Mouse (Mus musculus) heart, adult 18-20 months (tissue): ENCODE data around the gene Popdc2. TPM values are rescaled to one million over a fixed set of nuclear protein-coding genes. Genes with fewer than 3 reads are reported as not detected.

ENCODE experiments used
- DNase-seq, 2 experiments: peaks; one replicate each; pipeline ENCODE4 v3.0.0; 2021 to 2022; ENCODE audit warnings: mixed read lengths in 1 of 2
- total RNA-seq, 2 experiments: library from RNA; stranded (reverse); gene quantifications; 2 replicates each; pipeline ENCODE4 v1.2.3; 2021

The Popdc2 gene
- total RNA-seq, 2 experiments from 2014 or later: 515 to 590 TPM

DNA sequence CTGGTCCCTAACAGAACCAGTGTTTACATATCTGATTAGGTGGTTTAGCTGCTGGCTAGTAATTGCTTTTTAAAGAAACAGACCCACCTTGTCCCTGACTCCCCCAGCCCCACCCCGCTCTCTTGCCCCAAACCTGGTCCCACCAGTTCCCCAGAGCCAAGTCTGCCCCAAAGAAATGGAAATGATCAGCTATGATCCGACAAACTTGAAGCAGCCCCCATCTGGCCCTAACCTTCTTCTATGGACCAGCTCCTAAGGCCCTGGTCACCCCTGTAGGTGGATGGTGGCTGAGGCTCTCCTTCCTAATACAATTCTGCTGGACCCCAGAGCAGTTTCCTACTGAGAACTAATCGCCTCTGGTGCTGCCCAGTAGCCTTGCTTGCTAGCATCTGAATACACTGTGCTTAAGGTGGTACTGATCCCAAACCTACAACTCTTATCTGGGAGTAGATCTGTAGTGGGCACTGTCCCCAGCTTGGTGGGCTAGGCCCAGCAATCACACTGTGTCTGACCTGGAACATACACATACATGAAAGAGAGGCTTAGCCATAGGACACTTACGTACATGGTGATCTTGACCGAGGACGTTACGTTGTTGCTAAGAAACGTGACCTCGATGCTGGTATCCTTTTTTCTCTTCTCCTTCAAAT lies 38.4 kb downstream of the Popdc2 start:
- no peak for DNase-seq

DNA sequence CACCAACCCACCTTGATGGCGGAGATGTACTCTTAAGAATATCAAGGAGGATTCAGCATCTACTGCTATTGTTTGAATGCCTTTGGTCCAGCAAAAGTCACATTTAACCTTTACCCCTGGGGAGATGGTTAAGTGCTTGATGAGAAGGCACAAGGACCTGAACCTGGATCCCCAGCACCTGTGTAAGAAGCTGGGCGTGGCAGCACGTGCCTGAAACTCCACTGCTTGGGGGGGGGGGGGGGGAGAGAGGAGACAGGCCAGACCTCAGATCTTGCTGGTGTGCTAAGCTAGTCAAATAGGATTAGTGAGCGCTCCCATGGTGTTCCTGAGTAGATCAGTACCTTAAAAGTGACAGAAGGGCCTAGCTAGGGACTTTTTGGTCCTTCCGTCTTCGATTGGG lies 39.5 kb downstream of the Popdc2 start:
- no peak for DNase-seq

DNA sequence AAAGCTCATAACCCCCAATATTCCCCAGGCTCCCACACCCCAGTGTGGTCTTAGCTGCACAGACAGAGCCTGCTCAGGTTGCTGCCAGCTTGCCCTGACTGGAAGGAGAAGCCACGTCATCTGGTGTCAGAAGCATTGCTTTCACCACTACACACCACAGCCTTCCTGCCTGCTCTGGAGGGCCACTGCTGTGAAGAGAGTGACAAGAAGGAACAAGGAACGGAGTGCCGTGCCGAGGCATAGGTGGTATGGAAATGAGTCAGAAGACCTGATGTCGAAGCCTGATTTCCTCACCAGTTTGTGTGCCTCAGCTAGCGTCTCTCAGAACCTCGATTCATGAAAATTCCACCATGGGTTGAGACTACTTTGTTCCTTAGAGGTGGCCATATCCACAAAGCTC lies 41.6 kb downstream of the Popdc2 start:
- DNase-seq: no peak

DNA sequence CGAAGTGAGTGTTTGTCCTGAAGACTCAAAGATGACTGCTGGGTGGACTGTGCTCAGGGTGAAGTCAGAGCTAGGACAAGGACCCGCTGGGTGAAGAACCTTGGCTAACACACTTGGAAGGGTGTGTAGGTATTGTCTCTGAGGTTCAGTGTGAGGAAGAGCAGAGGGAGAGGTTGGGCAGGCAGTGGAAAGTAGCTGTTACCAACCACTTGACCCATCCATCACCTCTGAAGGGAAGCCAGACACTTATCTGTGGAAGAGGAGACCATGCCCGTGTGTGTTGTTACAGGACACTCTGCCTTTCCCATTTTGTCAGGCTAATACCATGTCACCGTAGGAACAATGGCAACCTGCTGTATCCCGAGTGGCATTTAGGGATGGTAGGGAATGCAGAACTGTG lies 44.3 kb downstream of the Popdc2 start:
- DNase-seq: no peak

DNA sequence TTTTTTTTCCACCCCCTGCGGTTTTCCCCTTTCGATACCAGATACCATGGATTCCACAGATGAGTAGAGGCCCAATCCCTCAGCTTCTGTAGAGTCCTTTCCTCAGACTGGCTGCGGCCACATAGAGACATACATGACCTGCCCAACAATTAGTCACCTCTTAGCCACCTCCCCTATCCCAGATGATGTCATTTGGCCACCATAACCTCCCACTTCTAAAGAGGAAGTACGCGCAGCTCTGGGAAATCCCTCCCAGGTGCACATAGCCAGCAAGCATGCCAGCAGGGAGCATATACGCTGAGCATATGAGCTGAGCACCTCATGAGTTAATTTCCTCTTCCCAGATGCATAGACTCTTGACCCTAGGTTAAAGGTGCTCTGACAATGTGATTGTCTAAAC lies 44.7 kb downstream of the Popdc2 start:
- DNase-seq: no peak

DNA sequence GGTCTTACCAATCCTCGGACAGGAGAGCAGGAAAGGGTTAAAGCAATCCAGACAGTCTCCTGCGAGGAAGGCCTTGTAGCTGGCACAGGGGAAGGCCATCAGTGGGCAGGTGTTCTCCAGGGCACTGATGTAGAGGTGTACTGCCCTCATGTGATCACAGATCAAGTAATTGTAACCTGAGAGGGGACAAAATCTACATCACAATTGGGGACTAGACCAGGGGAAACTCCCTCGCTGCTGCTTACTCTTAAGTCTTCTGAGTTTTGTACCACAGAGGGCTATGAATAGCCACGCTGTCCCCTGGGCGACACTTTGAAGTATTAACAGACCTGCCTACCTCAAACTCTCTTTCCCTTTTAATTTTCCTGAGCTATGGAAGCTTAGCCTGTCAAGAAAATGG lies 45.6 kb downstream of the Popdc2 start:
- DNase-seq: no peak

DNA sequence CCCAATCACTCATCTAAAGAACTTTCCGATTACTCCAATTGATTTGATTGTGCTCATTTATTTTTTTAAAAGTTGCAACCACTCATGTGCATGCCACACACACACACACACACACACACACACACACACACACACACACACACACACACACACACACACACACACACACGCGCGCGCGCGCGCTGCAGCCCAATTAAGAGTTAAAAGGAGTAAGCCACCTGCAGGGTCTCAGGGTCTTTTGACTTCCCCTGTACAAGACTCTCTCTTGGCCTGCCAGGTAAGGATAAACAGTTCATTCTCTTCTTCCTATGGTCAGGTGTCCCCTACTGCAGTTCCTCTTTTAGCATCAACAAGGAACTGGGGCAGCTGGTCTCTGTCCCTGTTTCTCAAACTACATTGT lies 46.4 kb downstream of the Popdc2 start:
- no peak for DNase-seq

DNA sequence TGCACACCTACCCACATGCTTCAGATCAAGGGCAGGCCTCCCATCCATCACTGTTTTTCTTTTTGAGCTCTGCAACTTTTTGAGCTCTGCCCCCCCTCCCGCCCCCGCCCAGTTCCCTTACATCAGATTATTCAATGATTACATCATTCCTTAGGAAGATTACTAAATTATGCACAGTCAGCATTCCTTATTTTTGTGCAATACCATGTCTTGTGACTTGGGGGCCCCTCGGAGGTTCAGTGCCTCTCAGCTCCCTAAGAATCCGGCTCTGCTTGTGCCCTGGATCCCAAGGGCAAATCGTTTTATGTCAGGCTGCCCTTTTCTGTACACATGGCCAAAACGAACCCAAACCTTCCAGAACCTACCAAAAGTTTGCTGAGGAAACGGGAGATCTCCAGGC lies 52.9 kb downstream of the Popdc2 start:
- no peak for DNase-seq

DNA sequence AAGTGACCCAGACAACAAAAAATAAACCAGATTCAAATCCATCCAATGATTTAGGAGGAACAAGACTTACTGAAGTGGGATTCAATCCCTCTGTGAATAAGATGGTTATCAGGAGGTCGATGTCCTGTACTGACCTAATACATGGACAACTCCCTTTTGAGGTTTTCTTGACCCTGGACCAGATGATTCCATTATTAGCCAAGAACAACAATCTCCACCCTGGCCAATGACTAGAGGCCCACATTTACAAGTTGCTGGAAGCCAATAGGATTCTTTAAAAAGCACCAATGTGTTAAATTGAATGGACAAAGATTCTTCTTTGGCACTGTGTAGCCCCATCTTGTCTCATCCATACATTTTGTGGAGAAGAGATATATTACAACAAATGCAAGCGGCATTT lies 63.4 kb downstream of the Popdc2 start:
- DNase-seq: peak; percentile 25 to 59

DNA sequence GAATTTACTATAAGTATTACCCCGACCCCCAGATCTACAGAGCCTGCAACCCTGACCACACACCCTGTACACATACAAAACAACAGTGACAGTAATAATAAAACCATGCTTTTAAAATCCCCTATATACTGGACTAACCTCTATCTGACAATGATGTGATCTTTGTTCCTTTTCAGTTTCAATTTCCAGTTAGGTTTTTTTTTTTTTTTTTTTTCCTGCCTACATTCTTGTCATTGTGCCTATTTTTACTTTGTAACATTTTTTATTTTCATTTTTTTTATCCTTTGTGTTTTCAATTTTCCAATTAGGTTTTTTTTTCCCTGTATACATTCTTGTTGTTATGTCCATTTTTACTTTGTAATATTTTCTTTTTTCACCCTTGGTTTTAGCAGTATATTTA lies 63.8 kb downstream of the Popdc2 start:
- DNase-seq: no peak

Other genes starting within 250 kb of the Popdc2 start
- not detected for gene Nr1i2, start 67.4 kb upstream of the Popdc2 start, total RNA-seq
- under 1 TPM in 1 of 2 experiments, not detected in 1; 0.13 TPM for gene Maats1, start 20.1 kb upstream of the Popdc2 start, total RNA-seq
- gene Cox17, start 15.2 kb upstream of the Popdc2 start, total RNA-seq: 100 to 1,000 TPM; 345 to 380 TPM
- 1 to 10 TPM in 1 of 2 experiments, not detected in 1; 1.4 TPM for gene Gm21987, start 15.2 kb upstream of the Popdc2 start, total RNA-seq
- gene Pla1a, start 70.9 kb downstream of the Popdc2 start, total RNA-seq: 1 to 10 TPM; 6.2 to 8.7 TPM
- 10 to 100 TPM; 25.6 to 26.8 TPM for gene Adprh, start 90.5 kb downstream of the Popdc2 start, total RNA-seq
- under 1 TPM; 0.39 to 0.94 TPM for gene Cd80, start 93.4 kb downstream of the Popdc2 start, total RNA-seq
- gene Timmdc1, start 160.5 kb downstream of the Popdc2 start, total RNA-seq: 10 to 100 TPM; 67.1 to 68.3 TPM
- gene Poglut1, start 188.0 kb downstream of the Popdc2 start, total RNA-seq: 10 to 100 TPM; 10.5 to 13.2 TPM
- 10 to 100 TPM; 19.1 to 23.9 TPM for gene Tmem39a, start 196.5 kb downstream of the Popdc2 start, total RNA-seq